Mouse (Mus musculus): Measurements from ENCODE around the gene 1810055G02Rik. TPM values are rescaled to one million over a fixed set of nuclear protein-coding genes. Genes with fewer than 3 reads are reported as not detected.

The 1810055G02Rik gene
- polyA plus RNA-seq, 1 experiment from 2014 or later, result 48.2 TPM

GRCm38 (mm10) chr19:3714381-3714780 lies 6.3 kb downstream of the 1810055G02Rik start:
- H3K9me3 ChIP-seq (ENCODE audit: low read length), result no peaks in the 10 kb centered on the region
- H3K4me3 ChIP-seq (ENCODE audit: low read depth, low read length), result no peak overlapping the region
- TF ChIP-seq CTCF (IDR thresholded peaks at IDR 0.05; ENCODE audit: low read depth) (no peak), EP300 (IDR thresholded peaks at IDR 0.05; ENCODE audit: low read depth) (no peak)
- no peaks in the 10 kb centered on the region for H3K27me3 ChIP-seq (ENCODE audit: insufficient read depth, low read length)
- WGBS (ENCODE audit: insufficient replicate concordance), result 83% methylated on average over 6 of the region's 6 CpGs
- no peak overlapping the region for H3K27ac ChIP-seq (ENCODE audit: low read depth)
- DNase-seq (no peak), ATAC-seq (no peak)
- H3K36me3 ChIP-seq (replicated peaks; ENCODE audit: insufficient read depth, low read length), result peaks cover 32% of the 10 kb centered on the region
- H3K9ac ChIP-seq (replicated peaks), result no peak overlapping the region
- no peak overlapping the region for H3K4me2 ChIP-seq (ENCODE audit: low read depth, low read length)
- H3K4me1 ChIP-seq (ENCODE audit: insufficient read depth), result peaks cover 14% of the 10 kb centered on the region

- Histone ChIP-seq H3K27me3 (ENCODE audit: insufficient read depth, low read length) (no peaks in the 10 kb centered on the region), H3K9me3 (ENCODE audit: low read length) (0 out of 2 replicates have a peak, but pooled peaks cover under 1% of the 10 kb centered on the region), H3K4me2 (ENCODE audit: low read depth, low read length) (peak overlapping the region; percentile 87), H3K27ac (ENCODE audit: low read depth) (peak overlapping the region; percentile 76), H3K9ac (replicated peaks) (peak overlapping the region; percentile 61), H3K4me3 (ENCODE audit: low read depth, low read length) (peak overlapping the region; percentile 48), H3K4me1 (ENCODE audit: insufficient read depth) (peaks cover 17% of the 10 kb centered on the region), H3K36me3 (replicated peaks; ENCODE audit: insufficient read depth, low read length) (peaks cover 30% of the 10 kb centered on the region)
- TF ChIP-seq EP300 (IDR thresholded peaks at IDR 0.05; ENCODE audit: low read depth) (no peak), CTCF (IDR thresholded peaks at IDR 0.05; ENCODE audit: low read depth) (peak; percentile 68)
- peak; percentile 82 for ATAC-seq
- peak; percentile 75 for DNase-seq
- 38% methylated on average over 19 of the region's 19 CpGs for WGBS (ENCODE audit: insufficient replicate concordance)
These were observed 10.6 kb downstream of the 1810055G02Rik start for GRCm38 (mm10) chr19:3718481-3719361.

- TF ChIP-seq EP300 (IDR thresholded peaks at IDR 0.05; ENCODE audit: low read depth), result no peak
- peak; percentile 78 for TF ChIP-seq CTCF (IDR thresholded peaks at IDR 0.05; ENCODE audit: low read depth)
- peak overlapping the region; percentile 48 for H3K4me3 ChIP-seq (ENCODE audit: low read depth, low read length)
- H3K9ac ChIP-seq (replicated peaks), result peak overlapping the region; percentile 61
- peak; percentile 81 for DNase-seq
- peak; percentile 85 for ATAC-seq
- peaks cover 15% of the 10 kb centered on the region for H3K4me1 ChIP-seq (ENCODE audit: insufficient read depth)
- peaks cover 3% of the 10 kb centered on the region; the same call in 1 of the 2 replicates for H3K9me3 ChIP-seq (ENCODE audit: low read length)
- no peaks in the 10 kb centered on the region for H3K27me3 ChIP-seq (ENCODE audit: insufficient read depth, low read length)
- peaks cover 30% of the 10 kb centered on the region for H3K36me3 ChIP-seq (replicated peaks; ENCODE audit: insufficient read depth, low read length)
- WGBS (ENCODE audit: insufficient replicate concordance), result under 1% methylated on average over 27 of the region's 27 CpGs
- H3K27ac ChIP-seq (ENCODE audit: low read depth), result peak overlapping the region; percentile 76
- H3K4me2 ChIP-seq (ENCODE audit: low read depth, low read length), result peak overlapping the region; percentile 87
These were observed 11.3 kb downstream of the 1810055G02Rik start for GRCm38 (mm10) chr19:3719362-3719891.

- DNase-seq (no peak), ATAC-seq (no peak)
- Histone ChIP-seq H3K27ac (ENCODE audit: low read depth) (no peak overlapping the region), H3K4me2 (ENCODE audit: low read depth, low read length) (no peak overlapping the region), H3K36me3 (replicated peaks; ENCODE audit: insufficient read depth, low read length) (no peaks in the 10 kb centered on the region), H3K9ac (replicated peaks) (no peak overlapping the region), H3K4me1 (ENCODE audit: insufficient read depth) (peaks cover 15% of the 10 kb centered on the region), H3K4me3 (ENCODE audit: low read depth, low read length) (no peak overlapping the region), H3K27me3 (ENCODE audit: insufficient read depth, low read length) (no peaks in the 10 kb centered on the region), H3K9me3 (ENCODE audit: low read length) (peaks cover 3% of the 10 kb centered on the region; the same call in 1 of the 2 replicates)
- WGBS (ENCODE audit: insufficient replicate concordance), result 80% methylated on average over 9 of the region's 9 CpGs
- TF ChIP-seq EP300 (IDR thresholded peaks at IDR 0.05; ENCODE audit: low read depth), result no peak
- no peak for TF ChIP-seq CTCF (IDR thresholded peaks at IDR 0.05; ENCODE audit: low read depth)
These were observed 15.1 kb downstream of the 1810055G02Rik start for GRCm38 (mm10) chr19:3723170-3723569.

- peaks cover 3% of the 10 kb centered on the region; the same call in 1 of the 2 replicates for H3K9me3 ChIP-seq (ENCODE audit: low read length)
- no peaks in the 10 kb centered on the region for H3K36me3 ChIP-seq (replicated peaks; ENCODE audit: insufficient read depth, low read length)
- H3K4me2 ChIP-seq (ENCODE audit: low read depth, low read length), result no peak overlapping the region
- peak; percentile 63 for DNase-seq
- no peak overlapping the region for H3K27ac ChIP-seq (ENCODE audit: low read depth)
- 78% methylated on average over 4 of the region's 4 CpGs for WGBS (ENCODE audit: insufficient replicate concordance)
- no peak overlapping the region for H3K4me3 ChIP-seq (ENCODE audit: low read depth, low read length)
- no peak overlapping the region for H3K9ac ChIP-seq (replicated peaks)
- no peak for TF ChIP-seq EP300 (IDR thresholded peaks at IDR 0.05; ENCODE audit: low read depth)
- TF ChIP-seq CTCF (IDR thresholded peaks at IDR 0.05; ENCODE audit: low read depth), result peak; percentile 76
- no peaks in the 10 kb centered on the region for H3K27me3 ChIP-seq (ENCODE audit: insufficient read depth, low read length)
- H3K4me1 ChIP-seq (ENCODE audit: insufficient read depth), result peaks cover 8% of the 10 kb centered on the region
- ATAC-seq, result no peak
These were observed 15.8 kb downstream of the 1810055G02Rik start for GRCm38 (mm10) chr19:3723904-3724303.

DNA sequence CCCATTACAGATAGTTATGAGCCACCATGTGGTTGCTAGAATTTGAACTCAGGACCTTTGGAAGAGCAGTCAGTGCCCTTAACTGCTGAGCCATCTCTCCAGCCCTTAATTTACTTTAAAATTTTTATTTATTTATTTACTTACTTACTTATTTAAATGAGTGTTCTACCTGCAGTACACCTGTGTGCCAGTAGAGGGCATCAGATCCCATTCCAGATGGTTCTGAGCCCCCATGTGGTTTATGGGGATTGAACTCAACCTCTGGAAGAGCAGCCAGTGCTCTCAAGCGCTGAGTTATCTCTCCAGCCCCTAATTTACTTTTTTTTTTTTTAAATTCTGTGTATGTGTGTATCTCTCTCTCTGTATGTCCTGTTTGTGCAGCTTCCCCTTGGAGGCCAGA lies 16.7 kb downstream of the 1810055G02Rik start:
- 15% methylated on average over 1 of the region's 1 CpGs for WGBS (ENCODE audit: insufficient replicate concordance)
- ATAC-seq (no peak), DNase-seq (peak; percentile 70)
- Histone ChIP-seq H3K4me3 (ENCODE audit: low read depth, low read length) (no peak overlapping the region), H3K9ac (replicated peaks) (no peak overlapping the region), H3K36me3 (replicated peaks; ENCODE audit: insufficient read depth, low read length) (no peaks in the 10 kb centered on the region), H3K9me3 (ENCODE audit: low read length) (peaks cover 3% of the 10 kb centered on the region; the same call in 1 of the 2 replicates), H3K27me3 (ENCODE audit: insufficient read depth, low read length) (no peaks in the 10 kb centered on the region), H3K27ac (ENCODE audit: low read depth) (no peak overlapping the region), H3K4me2 (ENCODE audit: low read depth, low read length) (no peak overlapping the region), H3K4me1 (ENCODE audit: insufficient read depth) (no peaks in the 10 kb centered on the region; the same call in 1 of the 2 replicates)
- no peak for TF ChIP-seq EP300 (IDR thresholded peaks at IDR 0.05; ENCODE audit: low read depth)
- TF ChIP-seq CTCF (IDR thresholded peaks at IDR 0.05; ENCODE audit: low read depth), result peak; percentile 80
